Mouse (Mus musculus) NIH3T3 (cell line): Measurements from ENCODE around the gene Col19a1.
"Not testable (repeated sequence)": the region's sequence is repeated elsewhere in the genome, so short reads cannot be mapped to it uniquely, and the experiment has no call there.

Experiments
- DNase-seq: peaks from one replicate; pipeline ENCODE4 v3.0.0-alpha.2; 2012; ENCODE audit warnings: low read depth

Gene Col19a1

GRCm38 (mm10) chr1:24587141-24587541, at the start of gene Col19a1:
Gene Col19a1 (minus strand): TSS chr1:24587472.
- DNase-seq = no peak

- peak; percentile 13 for DNase-seq
Observed at GRCm38 (mm10) chr1:24633553-24634132, 46.4 kb upstream of the Col19a1 start.

- not testable (repeated sequence) for DNase-seq
Observed at GRCm38 (mm10) chr1:24612556-24612955, 25.3 kb upstream of the Col19a1 start.

DNA sequence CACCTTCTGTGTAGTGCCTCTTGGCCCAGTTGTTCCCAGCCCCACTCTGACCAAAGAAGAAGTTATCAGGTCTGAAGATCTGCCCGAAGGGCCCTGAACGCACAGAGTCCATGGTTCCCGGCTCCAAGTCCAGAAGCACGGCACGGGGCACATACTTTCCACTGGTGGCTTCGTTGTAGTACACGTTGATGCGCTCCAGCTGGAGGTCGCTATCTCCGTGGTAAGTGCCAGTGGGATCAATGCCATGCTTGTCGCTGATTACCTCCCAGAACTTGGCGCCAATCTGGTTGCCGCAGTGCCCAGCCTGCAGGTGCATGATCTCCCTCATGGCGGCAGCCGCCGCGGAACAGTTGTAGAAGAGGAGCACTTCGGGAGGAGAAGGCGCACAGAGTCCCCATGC, 7.8 kb upstream of the Col19a1 start:
- DNase-seq = no peak

- no peak for DNase-seq
Observed at GRCm38 (mm10) chr1:24586370-24587140, 717 bp downstream of the Col19a1 start.

DNA sequence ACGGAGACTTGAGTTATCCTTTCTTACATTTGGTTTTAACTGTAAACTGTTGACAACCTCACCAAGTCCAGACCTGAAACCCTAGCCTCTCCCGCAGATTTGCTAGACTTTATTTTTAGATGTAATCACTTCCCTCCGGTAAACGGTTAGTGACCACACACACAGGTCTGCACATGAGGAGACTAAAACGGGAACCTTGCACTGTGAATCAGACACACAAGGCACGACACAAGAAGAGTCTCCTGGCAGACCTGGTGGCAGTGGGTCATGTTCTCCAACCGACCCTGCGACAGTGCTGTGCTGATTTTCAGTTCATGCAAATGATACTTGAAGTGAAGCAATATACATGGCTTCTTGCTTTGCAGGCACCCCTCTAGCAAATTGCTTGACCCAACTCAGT, 14.7 kb downstream of the Col19a1 start:
- DNase-seq = no peak

GRCm38 (mm10) chr1:24564113-24564512, 23.2 kb downstream of the Col19a1 start:
- no peak for DNase-seq

DNA sequence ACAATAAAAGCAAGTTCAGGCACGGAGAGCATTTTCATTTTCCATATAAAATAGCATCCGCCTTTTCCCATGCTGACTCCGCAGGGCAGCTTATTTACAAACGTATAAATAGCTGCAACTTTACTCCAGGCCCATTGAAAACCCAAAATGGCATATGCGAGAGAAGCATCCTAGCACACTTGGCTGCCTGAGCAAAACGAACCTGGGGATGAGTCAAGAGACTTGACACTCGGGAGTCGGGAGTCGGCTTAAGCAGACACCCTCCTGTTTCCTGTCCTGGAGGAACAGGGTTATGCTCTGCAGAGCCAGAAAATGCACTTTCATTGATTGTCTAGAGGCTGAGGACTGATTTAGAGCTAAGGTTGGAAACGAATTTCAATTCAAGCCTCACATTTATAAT, 29.3 kb downstream of the Col19a1 start:
- DNase-seq = no peak

- peak; percentile 68 for DNase-seq
Observed at GRCm38 (mm10) chr1:24553462-24553861, 33.8 kb downstream of the Col19a1 start.

- no peak for DNase-seq
Observed at GRCm38 (mm10) chr1:24550560-24551280, 36.6 kb downstream of the Col19a1 start.

DNA sequence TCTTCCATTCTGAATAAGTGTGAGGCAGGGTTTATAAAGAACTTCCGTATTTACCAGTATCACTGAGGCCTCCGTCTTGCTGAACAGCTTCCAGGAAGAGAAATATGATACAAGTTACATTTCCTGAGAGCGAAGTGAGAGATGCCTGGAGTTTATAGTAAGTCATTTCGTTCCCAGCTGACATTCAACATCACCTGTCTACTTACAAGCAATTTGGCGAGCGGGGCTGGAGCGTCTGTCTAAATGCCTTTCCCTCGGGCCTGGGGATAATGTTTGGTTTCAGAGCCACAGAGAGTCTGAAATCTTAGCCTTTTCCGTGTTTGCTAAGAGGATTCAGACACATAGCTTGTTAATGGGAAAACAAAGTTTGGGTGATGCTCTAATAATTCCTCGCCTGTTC, 37.2 kb downstream of the Col19a1 start:
- DNase-seq = peak; percentile 2

- no peak for DNase-seq
Observed at GRCm38 (mm10) chr1:24549050-24549449, 38.2 kb downstream of the Col19a1 start.

GRCm38 (mm10) chr1:24547574-24547973, 39.7 kb downstream of the Col19a1 start:
- DNase-seq = no peak

DNA sequence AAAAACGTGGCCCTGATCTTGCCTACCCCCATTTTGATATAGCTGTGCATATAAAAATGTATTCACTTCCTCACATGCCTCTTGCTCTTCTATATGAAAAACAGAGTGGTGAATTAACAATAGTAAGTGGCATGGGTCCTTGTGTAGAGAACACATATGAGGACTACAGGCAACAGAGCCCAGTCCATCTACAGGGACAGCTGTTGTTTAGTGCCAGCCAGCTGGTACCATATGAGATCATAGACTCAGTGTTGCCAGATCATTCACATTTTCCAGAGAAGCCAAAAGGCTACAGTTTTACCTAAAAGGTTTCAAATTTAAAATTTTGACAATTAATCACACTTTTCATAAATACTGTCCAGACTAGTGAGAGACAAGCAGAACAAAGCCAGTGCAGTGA, 47.4 kb downstream of the Col19a1 start:
- no peak for DNase-seq

GRCm38 (mm10) chr1:24527194-24527593, 60.1 kb downstream of the Col19a1 start:
- DNase-seq = no peak

DNA sequence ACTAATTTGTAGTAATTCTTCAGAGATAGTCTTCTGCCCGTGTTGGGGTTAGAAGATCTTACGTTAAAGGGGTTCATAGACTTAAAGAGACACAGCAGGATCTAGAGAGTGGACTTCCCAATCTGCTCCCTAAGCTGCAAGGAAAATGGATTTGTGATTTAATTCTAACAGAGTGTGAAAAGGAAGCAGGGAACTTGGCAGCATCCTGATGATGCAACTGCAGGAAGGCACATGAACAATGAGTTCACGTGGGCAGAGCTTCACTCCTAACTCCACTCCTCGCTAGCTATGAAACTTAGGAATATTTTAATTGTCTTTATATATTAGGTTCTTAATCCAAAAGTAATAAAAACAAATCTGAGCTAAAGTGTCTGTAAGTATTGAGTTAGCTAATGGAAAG, 69.8 kb downstream of the Col19a1 start:
- DNase-seq = no peak

GRCm38 (mm10) chr1:24515341-24515740, 71.9 kb downstream of the Col19a1 start:
- no peak for DNase-seq

DNA sequence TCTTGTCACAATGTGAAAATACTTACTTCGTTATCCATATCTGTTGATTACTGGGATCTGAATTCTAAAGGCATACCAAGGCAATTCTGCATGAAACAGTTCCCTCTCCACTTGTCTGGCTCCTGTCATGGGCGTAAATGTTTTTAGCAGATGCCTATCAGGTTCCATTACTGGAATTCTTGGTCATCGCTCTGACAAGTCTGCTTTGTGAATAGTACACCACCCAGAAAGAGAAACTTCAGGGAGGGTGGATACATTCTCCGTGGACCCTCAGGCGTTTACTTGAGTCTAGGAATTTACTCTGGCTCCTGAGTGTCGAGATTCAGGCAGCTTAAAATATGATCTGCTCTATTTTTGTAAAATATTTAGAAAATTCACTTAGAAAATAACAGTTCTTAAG, 75.7 kb downstream of the Col19a1 start:
- DNase-seq = no peak

DNA sequence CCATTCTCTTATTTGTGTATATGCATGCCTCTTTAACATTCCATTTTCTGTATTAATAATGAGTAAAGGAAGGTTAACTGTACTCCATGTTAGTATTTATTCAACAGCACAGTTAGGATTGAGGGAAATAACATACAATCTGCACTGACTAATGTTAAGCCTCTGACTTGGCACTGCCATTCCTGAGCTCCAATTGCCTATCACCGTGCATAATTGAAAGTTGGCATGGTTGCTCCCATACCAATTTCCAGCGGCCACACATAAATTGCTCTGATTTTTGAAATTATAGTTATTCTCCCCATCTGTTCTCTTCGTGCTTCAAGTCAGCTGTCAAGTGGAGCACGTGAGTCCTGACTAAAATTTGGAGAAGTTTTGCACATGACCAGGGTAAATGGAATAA, 91.9 kb downstream of the Col19a1 start:
- no peak for DNase-seq

DNA sequence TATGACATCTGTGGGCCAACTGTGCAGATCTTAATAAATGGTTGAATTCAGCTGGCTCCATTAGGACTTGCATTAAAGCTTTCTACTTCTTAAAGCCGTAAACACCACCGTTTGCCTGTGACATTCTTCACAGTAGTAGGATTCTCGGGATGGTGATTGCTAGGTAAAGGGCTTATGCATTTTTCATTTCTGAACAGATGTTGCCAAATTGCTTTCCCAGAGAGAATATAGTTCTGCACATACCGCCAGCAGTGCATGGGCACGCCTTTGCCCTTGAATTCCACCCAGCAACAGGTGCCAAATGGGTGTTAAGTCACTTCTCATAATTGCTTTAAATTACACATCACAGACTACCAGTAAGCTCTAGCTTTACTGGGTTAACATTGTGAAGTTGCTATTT, 103.1 kb downstream of the Col19a1 start:
- DNase-seq = no peak

DNA sequence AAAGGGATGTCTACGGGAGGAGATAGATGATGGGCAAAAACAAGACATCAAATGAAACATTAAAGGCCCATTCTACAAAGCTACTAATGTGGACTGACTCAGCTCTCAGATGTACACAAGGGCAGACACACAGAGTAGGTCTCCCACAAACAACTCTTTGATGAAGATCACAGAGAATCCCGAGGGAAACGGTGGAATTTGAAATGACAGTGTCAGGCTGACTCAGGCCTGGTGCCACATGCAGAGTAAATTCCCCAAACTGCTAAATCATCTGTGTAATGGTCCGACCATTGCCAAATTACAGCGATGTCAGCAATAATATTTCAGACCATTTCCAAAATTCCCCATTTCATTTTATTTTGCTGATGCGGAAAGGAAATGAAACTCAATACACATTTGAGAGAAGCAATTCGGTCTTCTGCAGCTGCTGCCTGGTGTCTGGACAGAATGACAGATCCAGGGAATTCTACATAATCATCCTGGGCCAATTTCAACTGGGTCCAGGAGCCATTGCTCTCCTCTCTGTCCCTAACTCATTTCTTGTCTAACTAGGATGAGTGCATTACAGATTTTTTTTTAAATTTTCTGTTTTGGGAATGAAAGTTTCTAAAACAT, 116.1 kb downstream of the Col19a1 start:
- DNase-seq = no peak

DNA sequence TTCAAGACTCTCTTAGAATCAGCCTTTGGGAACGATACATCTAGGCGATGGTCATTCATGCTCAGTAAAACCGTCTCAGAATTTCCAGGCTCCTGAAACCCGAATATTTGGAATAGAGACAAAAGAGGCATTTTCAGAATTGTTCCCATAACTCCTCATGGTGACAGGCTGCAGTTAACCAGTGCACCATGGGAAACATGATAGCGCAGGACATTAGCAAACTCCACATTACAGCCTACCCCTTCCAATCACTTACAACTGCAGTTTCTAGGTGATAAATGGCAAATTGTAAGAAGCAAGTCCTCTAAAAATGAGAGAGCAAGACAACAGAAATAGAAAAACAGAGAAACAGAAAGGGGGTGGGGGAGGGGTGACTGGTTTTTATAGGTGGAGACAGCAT, 116.6 kb downstream of the Col19a1 start:
- DNase-seq = no peak
